Mouse (Mus musculus): ENCODE data around the gene Ddx47.
A peak's percentile ranks its signal among the peaks of the same experiment; 100 is the strongest.

The Ddx47 gene

GRCm38 (mm10) chr6:135041930-135042329 lies 30.5 kb downstream of the Ddx47 start:
- H3K36me3 ChIP-seq (ENCODE audit: insufficient read depth, low read length) = no peaks in the 10 kb centered on the region
- TF ChIP-seq NANOG (IDR thresholded peaks at IDR 0.05; ENCODE audit: borderline replicate concordance, low read length) = peak; percentile 90
- no peak for TF ChIP-seq POU5F1 (IDR thresholded peaks at IDR 0.05; ENCODE audit: borderline replicate concordance, low read length)
- no peak for TF ChIP-seq CTCF (conservative IDR thresholded peaks at IDR 0.05; ENCODE audit: low read length)
- no peak overlapping the region for H3K4me3 ChIP-seq (replicated peaks; ENCODE audit: low read length)
- H3K4me1 ChIP-seq (replicated peaks; ENCODE audit: low read depth, low read length) = peaks cover 62% of the 10 kb centered on the region
- peaks cover 10% of the 10 kb centered on the region for H3K9me3 ChIP-seq (ENCODE audit: low read length)
- 0 out of 2 replicates have a peak, but pooled peaks cover 2% of the 10 kb centered on the region for H3K27me3 ChIP-seq (ENCODE audit: insufficient read depth, low read length)

- H3K36me3 ChIP-seq (ENCODE audit: insufficient read depth, low read length) = no peaks in the 10 kb centered on the region
- peaks cover 2% of the 10 kb centered on the region; the same call in 1 of the 2 replicates for H3K27me3 ChIP-seq (ENCODE audit: insufficient read depth, low read length)
- no peak overlapping the region for H3K4me3 ChIP-seq (replicated peaks; ENCODE audit: low read length)
- TF ChIP-seq POU5F1 (IDR thresholded peaks at IDR 0.05; ENCODE audit: borderline replicate concordance, low read length) (no peak), NANOG (IDR thresholded peaks at IDR 0.05; ENCODE audit: borderline replicate concordance, low read length) (no peak), CTCF (conservative IDR thresholded peaks at IDR 0.05; ENCODE audit: low read length) (no peak)
- H3K4me1 ChIP-seq (replicated peaks; ENCODE audit: low read depth, low read length) = peaks cover 48% of the 10 kb centered on the region
- H3K9me3 ChIP-seq (ENCODE audit: low read length) = no peaks in the 10 kb centered on the region
Measured at GRCm38 (mm10) chr6:135047276-135047675, 35.9 kb downstream of the Ddx47 start.

- TF ChIP-seq CTCF (conservative IDR thresholded peaks at IDR 0.05; ENCODE audit: low read length) (no peak), NANOG (IDR thresholded peaks at IDR 0.05; ENCODE audit: borderline replicate concordance, low read length) (no peak), POU5F1 (IDR thresholded peaks at IDR 0.05; ENCODE audit: borderline replicate concordance, low read length) (no peak)
- no peak overlapping the region for H3K4me3 ChIP-seq (replicated peaks; ENCODE audit: low read length)
- H3K9me3 ChIP-seq (ENCODE audit: low read length) = no peaks in the 10 kb centered on the region
- H3K36me3 ChIP-seq (ENCODE audit: insufficient read depth, low read length) = no peaks in the 10 kb centered on the region
- peaks cover 42% of the 10 kb centered on the region for H3K4me1 ChIP-seq (replicated peaks; ENCODE audit: low read depth, low read length)
- H3K27me3 ChIP-seq (ENCODE audit: insufficient read depth, low read length) = peaks cover 2% of the 10 kb centered on the region; the same call in 1 of the 2 replicates
Measured at GRCm38 (mm10) chr6:135048509-135048908, 37.1 kb downstream of the Ddx47 start.

GRCm38 (mm10) chr6:135048956-135049355 lies 37.5 kb downstream of the Ddx47 start:
- no peak for TF ChIP-seq CTCF (conservative IDR thresholded peaks at IDR 0.05; ENCODE audit: low read length)
- no peak for TF ChIP-seq NANOG (IDR thresholded peaks at IDR 0.05; ENCODE audit: borderline replicate concordance, low read length)
- no peak for TF ChIP-seq POU5F1 (IDR thresholded peaks at IDR 0.05; ENCODE audit: borderline replicate concordance, low read length)
- no peaks in the 10 kb centered on the region for H3K9me3 ChIP-seq (ENCODE audit: low read length)
- peaks cover 44% of the 10 kb centered on the region for H3K4me1 ChIP-seq (replicated peaks; ENCODE audit: low read depth, low read length)
- H3K27me3 ChIP-seq (ENCODE audit: insufficient read depth, low read length) = peaks cover 2% of the 10 kb centered on the region; the same call in 1 of the 2 replicates
- H3K4me3 ChIP-seq (replicated peaks; ENCODE audit: low read length) = no peak overlapping the region
- no peaks in the 10 kb centered on the region for H3K36me3 ChIP-seq (ENCODE audit: insufficient read depth, low read length)

GRCm38 (mm10) chr6:135053789-135054188 lies 42.4 kb downstream of the Ddx47 start:
- Histone ChIP-seq H3K27me3 (ENCODE audit: insufficient read depth, low read length) (0 out of 2 replicates have a peak, but pooled peaks cover 5% of the 10 kb centered on the region), H3K9me3 (ENCODE audit: low read length) (no peaks in the 10 kb centered on the region), H3K36me3 (ENCODE audit: insufficient read depth, low read length) (no peaks in the 10 kb centered on the region), H3K4me1 (replicated peaks; ENCODE audit: low read depth, low read length) (peaks cover 23% of the 10 kb centered on the region), H3K4me3 (replicated peaks; ENCODE audit: low read length) (no peak overlapping the region; the same call in 1 of the 2 replicates)
- no peak for TF ChIP-seq CTCF (conservative IDR thresholded peaks at IDR 0.05; ENCODE audit: low read length)
- TF ChIP-seq NANOG (IDR thresholded peaks at IDR 0.05; ENCODE audit: borderline replicate concordance, low read length) = no peak
- no peak for TF ChIP-seq POU5F1 (IDR thresholded peaks at IDR 0.05; ENCODE audit: borderline replicate concordance, low read length)

GRCm38 (mm10) chr6:135055882-135056281 lies 44.5 kb downstream of the Ddx47 start:
- H3K27me3 ChIP-seq (ENCODE audit: insufficient read depth, low read length) = 0 out of 2 replicates have a peak, but pooled peaks cover 5% of the 10 kb centered on the region
- H3K4me1 ChIP-seq (replicated peaks; ENCODE audit: low read depth, low read length) = peaks cover 15% of the 10 kb centered on the region
- H3K9me3 ChIP-seq (ENCODE audit: low read length) = no peaks in the 10 kb centered on the region
- TF ChIP-seq POU5F1 (IDR thresholded peaks at IDR 0.05; ENCODE audit: borderline replicate concordance, low read length) (no peak), CTCF (conservative IDR thresholded peaks at IDR 0.05; ENCODE audit: low read length) (no peak), NANOG (IDR thresholded peaks at IDR 0.05; ENCODE audit: borderline replicate concordance, low read length) (no peak)
- H3K36me3 ChIP-seq (ENCODE audit: insufficient read depth, low read length) = no peaks in the 10 kb centered on the region
- H3K4me3 ChIP-seq (replicated peaks; ENCODE audit: low read length) = no peak overlapping the region

- H3K9me3 ChIP-seq (ENCODE audit: low read length) = no peaks in the 10 kb centered on the region
- H3K27me3 ChIP-seq (ENCODE audit: insufficient read depth, low read length) = 0 out of 2 replicates have a peak, but pooled peaks cover 1% of the 10 kb centered on the region
- H3K4me3 ChIP-seq (replicated peaks; ENCODE audit: low read length) = no peak overlapping the region
- peaks cover 29% of the 10 kb centered on the region for H3K4me1 ChIP-seq (replicated peaks; ENCODE audit: low read depth, low read length)
- no peaks in the 10 kb centered on the region for H3K36me3 ChIP-seq (ENCODE audit: insufficient read depth, low read length)
- TF ChIP-seq NANOG (IDR thresholded peaks at IDR 0.05; ENCODE audit: borderline replicate concordance, low read length) = no peak
- TF ChIP-seq POU5F1 (IDR thresholded peaks at IDR 0.05; ENCODE audit: borderline replicate concordance, low read length) = no peak
- no peak for TF ChIP-seq CTCF (conservative IDR thresholded peaks at IDR 0.05; ENCODE audit: low read length)
Measured at GRCm38 (mm10) chr6:135060728-135061127, 49.3 kb downstream of the Ddx47 start.

- TF ChIP-seq NANOG (IDR thresholded peaks at IDR 0.05; ENCODE audit: borderline replicate concordance, low read length) (no peak), CTCF (conservative IDR thresholded peaks at IDR 0.05; ENCODE audit: low read length) (no peak), POU5F1 (IDR thresholded peaks at IDR 0.05; ENCODE audit: borderline replicate concordance, low read length) (no peak)
- H3K4me1 ChIP-seq (replicated peaks; ENCODE audit: low read depth, low read length) = peaks cover 56% of the 10 kb centered on the region
- H3K9me3 ChIP-seq (ENCODE audit: low read length) = no peaks in the 10 kb centered on the region
- H3K36me3 ChIP-seq (ENCODE audit: insufficient read depth, low read length) = no peaks in the 10 kb centered on the region
- H3K4me3 ChIP-seq (replicated peaks; ENCODE audit: low read length) = peak overlapping the region; percentile 75
- no peaks in the 10 kb centered on the region for H3K27me3 ChIP-seq (ENCODE audit: insufficient read depth, low read length)
Measured at GRCm38 (mm10) chr6:135064621-135065020, 53.2 kb downstream of the Ddx47 start.
